Mouse (Mus musculus) G1E-ER4 (cell line): ENCODE results near the gene Scn8a. TPM values are rescaled to one million over a fixed set of nuclear protein-coding genes. Genes with fewer than 3 reads are reported as not detected.

Experiments
- GATA1 ChIP-seq: IDR thresholded peaks from one replicate; pipeline ENCODE4 v1.8.0; 2012; ENCODE audit warnings: low read length, inconsistent platforms
- polyA plus RNA-seq: library from polyadenylated mRNA; stranded (reverse); fragments of >175 nt; gene quantifications from 2 replicates; pipeline ENCODE4 v1.2.3, GENCODE M21; 2012

Gene Scn8a
- not detected in 2 replicates for polyA plus RNA-seq

- no peak for TF ChIP-seq GATA1
Measured at GRCm38 (mm10) chr15:100869558-100869957, at the start of gene Scn8a. Scn8a (plus strand) TSS chr15:100869858.

DNA sequence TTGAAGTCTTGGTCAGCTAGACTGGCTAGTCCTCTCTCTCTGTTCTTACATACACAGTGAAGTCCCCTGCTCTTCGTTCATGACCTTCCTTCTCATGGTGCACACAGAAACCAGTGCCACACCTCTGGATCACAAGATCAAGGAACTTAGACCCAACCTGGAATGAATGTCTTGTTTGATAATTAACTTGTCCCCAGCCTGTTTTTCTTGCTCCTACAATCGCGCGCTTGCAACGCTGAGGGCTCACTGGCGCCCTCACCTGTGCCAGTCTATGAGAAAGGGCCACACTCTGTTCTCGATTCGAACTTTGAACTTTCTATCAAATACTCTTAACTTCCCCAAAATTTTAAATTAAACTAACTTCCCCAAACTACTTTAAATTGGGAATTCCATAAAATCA, 47.8 kb upstream of the Scn8a start:
- no peak for TF ChIP-seq GATA1

DNA sequence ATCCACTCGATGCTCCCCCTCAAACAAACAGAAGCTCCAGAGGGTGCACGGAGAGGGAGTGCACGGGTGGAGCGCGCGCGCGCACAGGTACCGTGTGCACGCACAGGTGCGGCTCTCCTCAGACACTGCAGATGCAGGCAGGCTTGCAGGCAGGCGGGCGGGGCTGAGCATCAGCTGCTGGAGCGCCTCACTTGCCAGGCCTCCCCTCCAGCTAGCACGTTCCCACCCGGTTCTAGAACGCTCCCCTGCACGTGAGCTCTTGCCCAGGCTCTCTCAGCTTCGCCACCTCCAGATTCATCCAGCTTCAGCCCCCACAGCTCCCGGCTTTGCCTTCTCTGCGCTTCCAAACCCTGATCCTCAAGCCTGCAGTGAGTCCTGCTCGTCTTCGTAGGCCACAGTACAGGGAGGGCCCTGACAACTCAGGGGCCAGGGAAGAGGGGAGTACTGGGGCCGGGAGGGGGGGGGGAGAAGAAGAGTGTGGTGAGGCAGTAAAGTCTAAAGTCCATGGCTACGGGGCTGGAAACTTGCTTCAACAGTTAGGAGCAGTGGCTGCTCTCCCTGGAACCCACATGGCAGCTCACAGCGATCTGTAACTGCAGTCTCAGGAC, 44.3 kb upstream of the Scn8a start:
- no peak for TF ChIP-seq GATA1

DNA sequence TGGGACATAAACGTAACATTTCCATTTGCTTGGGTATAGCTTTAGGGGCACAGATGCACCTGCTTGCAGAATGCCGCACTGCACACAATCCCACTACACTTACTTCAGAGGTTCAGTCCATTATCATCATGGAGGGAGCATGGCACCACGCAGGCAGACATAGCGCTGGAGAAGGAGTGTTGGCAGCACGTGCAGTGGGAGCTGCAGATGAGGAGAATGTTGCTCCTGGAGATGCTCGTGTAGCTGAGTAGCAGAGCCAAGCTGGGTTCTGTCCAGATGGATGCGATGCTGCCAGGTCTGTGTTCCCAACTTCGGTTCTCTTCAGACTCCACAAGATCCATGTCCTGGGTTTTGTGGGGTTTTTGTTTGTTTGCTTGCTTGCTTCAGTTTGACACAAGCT, 43.6 kb upstream of the Scn8a start:
- TF ChIP-seq GATA1: no peak

GRCm38 (mm10) chr15:100829775-100830174, 39.9 kb upstream of the Scn8a start:
- TF ChIP-seq GATA1: no peak

DNA sequence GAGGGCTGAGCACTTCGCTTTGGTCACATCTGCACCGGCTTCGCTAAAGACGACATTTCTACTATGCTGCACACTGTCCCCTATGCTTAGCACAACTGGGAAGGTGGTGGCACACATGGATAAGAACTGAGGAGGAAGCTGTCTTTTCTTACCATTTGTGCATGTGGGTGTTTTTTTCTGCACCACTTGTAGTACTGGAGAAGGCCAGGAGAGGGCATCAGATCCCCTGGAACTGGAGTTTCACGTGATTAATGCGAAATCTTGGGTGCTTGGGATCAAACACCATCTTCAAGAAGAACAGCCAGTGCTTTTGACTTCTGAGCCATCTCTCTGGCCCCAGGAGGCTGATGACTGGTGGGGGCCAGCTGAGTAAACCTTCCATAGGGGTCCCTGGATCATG, 39.0 kb upstream of the Scn8a start:
- no peak for TF ChIP-seq GATA1

DNA sequence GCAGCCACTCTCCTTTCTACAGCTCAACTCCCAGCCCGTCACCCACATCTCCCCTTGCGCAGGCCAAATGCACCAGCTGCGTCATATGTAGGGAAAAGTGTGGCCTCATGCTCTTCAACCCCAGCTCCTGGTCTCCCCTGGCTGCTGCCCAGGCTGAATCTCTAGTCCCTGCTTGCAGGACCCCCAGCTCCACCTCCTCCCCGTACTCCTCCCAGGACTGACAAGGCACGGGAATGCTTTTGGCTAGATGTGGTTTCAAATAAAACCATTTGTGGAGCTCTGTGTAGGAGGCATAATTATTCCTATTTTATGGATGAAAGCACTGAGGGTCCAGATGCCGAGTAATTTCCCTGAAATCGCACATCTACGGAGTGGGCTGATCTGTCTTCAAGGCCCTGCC, 37.5 kb upstream of the Scn8a start:
- no peak for TF ChIP-seq GATA1

DNA sequence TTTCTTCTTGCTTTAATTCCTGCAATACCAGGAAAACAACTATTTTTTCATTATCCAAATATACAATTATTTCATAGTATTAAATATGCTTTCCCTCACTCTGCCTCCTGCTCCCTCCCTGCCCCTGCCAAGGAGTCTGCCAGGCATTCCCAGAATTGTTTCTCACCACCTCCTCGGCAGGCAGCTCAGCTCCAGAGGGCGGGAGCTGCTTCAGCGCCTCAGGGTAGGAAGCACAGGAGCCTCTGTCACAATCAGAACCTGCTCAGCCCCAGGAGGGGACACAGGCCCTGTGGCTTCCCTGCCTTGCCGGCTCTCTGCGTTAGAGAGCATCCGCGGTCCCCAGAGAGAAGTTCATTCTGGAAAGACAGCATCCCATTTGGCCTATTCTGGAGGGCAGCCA, 36.9 kb upstream of the Scn8a start:
- TF ChIP-seq GATA1: no peak

GRCm38 (mm10) chr15:100836729-100837128, 32.9 kb upstream of the Scn8a start:
- no peak for TF ChIP-seq GATA1

- TF ChIP-seq GATA1: no peak
Measured at GRCm38 (mm10) chr15:100838607-100839207, 31.0 kb upstream of the Scn8a start.

GRCm38 (mm10) chr15:100844336-100844735, 25.3 kb upstream of the Scn8a start:
- no peak for TF ChIP-seq GATA1

DNA sequence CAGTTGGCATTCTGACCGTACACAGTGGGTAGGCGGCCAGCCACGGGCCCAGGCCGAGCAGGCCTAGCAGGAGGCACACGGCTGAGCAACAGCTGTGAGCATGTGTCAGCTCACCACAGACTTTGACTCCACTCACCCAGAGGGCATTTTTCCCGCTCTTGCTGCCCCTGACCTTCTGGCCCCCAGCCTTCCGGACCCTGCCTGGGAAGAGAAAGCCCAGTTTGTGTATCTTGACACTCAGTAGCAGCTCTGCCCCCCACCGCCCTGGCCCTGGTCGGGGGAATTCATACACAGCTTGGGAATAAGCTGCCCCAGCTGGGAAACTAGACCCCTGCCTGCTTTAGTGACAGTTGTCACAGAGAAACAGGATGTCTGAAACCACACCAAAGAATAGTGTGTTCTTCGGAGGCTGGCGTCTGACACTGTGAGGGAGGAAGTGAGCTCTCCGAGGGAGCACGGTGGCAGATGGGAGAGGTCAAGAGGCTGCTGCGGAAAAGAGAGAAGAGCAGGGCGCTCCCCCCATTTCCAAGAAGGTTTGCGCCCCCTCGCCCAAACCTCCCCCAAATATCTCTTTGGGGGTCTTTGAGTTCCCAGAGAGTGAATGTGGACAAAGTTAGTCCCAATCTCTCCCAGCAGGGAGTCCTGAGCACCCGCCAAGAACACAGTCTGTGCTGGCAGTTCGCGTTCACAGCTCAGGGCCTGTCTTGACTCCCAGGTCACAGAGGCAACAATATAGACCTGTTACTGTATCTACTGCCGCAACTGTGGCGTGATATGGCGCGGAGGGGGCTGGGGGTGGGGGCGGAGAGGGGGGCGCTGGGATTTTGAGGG, 24.4 kb upstream of the Scn8a start:
- TF ChIP-seq GATA1: no peak

DNA sequence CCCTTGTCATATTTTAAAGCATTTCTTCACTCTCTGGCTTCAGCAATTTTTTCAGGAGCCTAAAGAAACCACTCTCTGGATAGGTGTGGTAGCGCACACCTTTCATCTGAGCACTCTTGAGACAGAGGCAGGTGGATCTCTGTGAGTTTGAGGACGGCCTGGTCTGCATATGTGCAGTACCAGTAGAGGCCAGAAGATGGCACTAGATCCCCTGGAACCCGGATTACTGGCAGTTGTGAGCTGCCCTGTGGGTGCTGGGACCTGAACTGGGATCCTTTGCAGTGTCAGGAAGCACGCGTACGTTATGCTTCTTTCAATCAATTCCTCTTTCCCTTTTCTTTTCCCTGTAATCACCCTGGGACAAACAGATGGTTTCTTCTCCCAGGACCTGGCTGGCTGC, 22.5 kb upstream of the Scn8a start:
- no peak for TF ChIP-seq GATA1

DNA sequence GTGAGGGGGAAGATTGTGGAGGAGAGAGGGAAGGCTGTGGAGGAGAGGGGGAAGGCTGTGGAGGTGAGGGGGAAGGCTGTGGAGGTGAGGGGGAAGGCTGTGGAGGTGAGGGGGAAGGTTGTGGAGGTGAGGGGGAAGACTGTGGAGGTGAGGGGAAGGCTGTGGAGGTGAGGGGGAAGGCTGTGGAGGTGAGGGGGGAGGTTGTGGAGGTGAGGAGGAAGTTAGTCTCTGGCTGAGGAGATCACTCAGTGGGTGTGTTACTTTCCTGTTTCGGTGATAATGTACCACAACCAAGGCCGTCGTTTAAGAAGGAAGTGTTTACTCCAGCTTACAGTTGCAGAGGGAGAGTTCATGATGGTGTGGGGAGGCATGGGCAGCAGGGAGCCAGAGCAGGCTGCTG, 12.1 kb upstream of the Scn8a start:
- no peak for TF ChIP-seq GATA1

DNA sequence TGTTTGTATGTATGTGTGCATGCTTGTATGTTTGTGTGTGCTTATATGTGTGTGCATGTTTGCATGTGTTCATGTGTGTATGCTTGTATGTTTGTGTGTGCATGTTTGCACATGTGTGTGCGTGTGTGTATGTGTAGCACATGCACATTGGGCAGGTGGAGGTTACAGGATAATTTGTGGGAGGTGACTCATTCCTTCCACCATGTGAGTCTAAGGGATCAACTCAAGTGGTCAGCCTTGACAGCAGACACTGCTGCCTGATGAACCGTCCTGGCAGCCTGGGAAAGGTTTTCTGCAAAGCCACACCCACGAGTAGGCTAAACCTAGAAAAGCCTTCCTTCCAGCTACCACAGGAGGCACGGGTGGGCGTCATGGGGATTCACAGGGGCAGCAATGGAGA, 8.8 kb upstream of the Scn8a start:
- no peak for TF ChIP-seq GATA1

GRCm38 (mm10) chr15:100865556-100865955, 4.1 kb upstream of the Scn8a start:
- TF ChIP-seq GATA1: no peak
